ENCODE assay signal across 19 mouse cellular contexts in genomic region chr8:9500751-9501150, GRCm38 (mm10).
DNase-seq lines count a peak whose midpoint lies in the region; ATAC-seq and TF ChIP-seq lines count a peak whose summit lies in the region.
"Had no signal": no experiment of that assay in that cellular context is flagged by ENCODE, and none has a peak within 500 bp of the region (broad histone marks: within the 10 kb centered on the region; RNA-seq: fewer than 3 reads in every experiment).

No protein-coding gene starts in this region.

- peak overlapping the region; percentile 26; the same call in 1 of the 2 replicates for H3K27ac ChIP-seq in kidney, adult 2 months (ENCODE audit: insufficient read depth, low read depth, low read length)
- H3K27ac ChIP-seq in kidney, embryonic 14.5 days (ENCODE audit: low read depth, low read length) = no peak overlapping the region
- no peak overlapping the region for H3K27ac ChIP-seq in limb, embryonic 10.5 days
- H3K27ac ChIP-seq: embryonic facial prominence, embryonic 13.5 days; forebrain, embryonic 12.5 days; hindbrain, postnatal 0 days; liver, embryonic 13.5 days; neural tube, embryonic 12.5 days had no signal

- H3K9me3 ChIP-seq in kidney, embryonic 14.5 days (ENCODE audit: control insufficient read depth, low read length) = no peaks in the 10 kb centered on the region
- no peaks in the 10 kb centered on the region for H3K9me3 ChIP-seq in limb, embryonic 10.5 days (replicated peaks)
- H3K9me3 ChIP-seq: embryonic facial prominence, embryonic 13.5 days; forebrain, embryonic 12.5 days; G1E; liver, embryonic 13.5 days; neural tube, embryonic 12.5 days had no signal

- peaks cover 4% of the 10 kb centered on the region; the same call in 1 of the 2 replicates for H3K4me1 ChIP-seq in kidney, adult 2 months (ENCODE audit: control insufficient read depth, insufficient read depth, low read length)
- H3K4me1 ChIP-seq in kidney, embryonic 14.5 days (ENCODE audit: control insufficient read depth, insufficient read depth, low read length) = no peaks in the 10 kb centered on the region
- H3K4me1 ChIP-seq in limb, embryonic 10.5 days = no peaks in the 10 kb centered on the region
- H3K4me1 ChIP-seq: embryonic facial prominence, embryonic 13.5 days; forebrain, embryonic 12.5 days; neural tube, embryonic 12.5 days had no signal

- no peak for TF ChIP-seq CTCF in kidney, adult 2 months (conservative IDR thresholded peaks at IDR 0.05; ENCODE audit: insufficient read depth, insufficient read length, low read depth, low read length)

- H3K27me3 ChIP-seq in kidney, adult 2 months (replicated peaks; ENCODE audit: control insufficient read depth, insufficient read depth, low read length) = no peaks in the 10 kb centered on the region
- no peaks in the 10 kb centered on the region for H3K27me3 ChIP-seq in kidney, embryonic 14.5 days (ENCODE audit: control insufficient read depth, insufficient read depth, low read length)
- H3K27me3 ChIP-seq in limb, embryonic 10.5 days (ENCODE audit: low read depth, poor library complexity, severe bottlenecking) = no peaks in the 10 kb centered on the region
- H3K27me3 ChIP-seq: embryonic facial prominence, embryonic 13.5 days; forebrain, embryonic 12.5 days; liver, embryonic 13.5 days; neural tube, embryonic 12.5 days had no signal

- H3K4me2 ChIP-seq in kidney, embryonic 14.5 days (replicated peaks; ENCODE audit: low read depth, low read length) = no peak overlapping the region
- H3K4me2 ChIP-seq: embryonic facial prominence, embryonic 13.5 days; forebrain, embryonic 12.5 days; liver, embryonic 13.5 days; neural tube, embryonic 12.5 days had no signal

- peak; percentile 29 for DNase-seq in kidney, adult 2 months
- DNase-seq in ZHBTc4 (ENCODE audit: low read depth, low spot score) = peak; percentile 16
- DNase-seq in adrenal gland, postnatal 25 days = peak; percentile 5
- peak; percentile 22 for DNase-seq in embryo, embryonic 10.5 days (ENCODE audit: low spot score)
- DNase-seq in limb, embryonic 10.5 days (ENCODE audit: low spot score) = no peak
- DNase-seq in ovary, postnatal 36 days (ENCODE audit: low spot score) = no peak
- DNase-seq: heart, postnatal 14 days; liver, embryonic 13.5 days; retina, postnatal 1 day; spleen, adult 18-20 months; thymus, postnatal 14 days had no signal

- 25% methylated on average over 6 of the region's 6 CpGs for WGBS in kidney, adult 2 months
- WGBS in kidney, embryonic 14.5 days = 42% methylated on average over 6 of the region's 6 CpGs
- 60% methylated on average over 6 of the region's 6 CpGs for WGBS in limb, embryonic 10.5 days

- TF ChIP-seq POLR2A in kidney, adult 2 months (IDR thresholded peaks at IDR 0.05; ENCODE audit: low read depth, low read length) = no peak

- H3K36me3 ChIP-seq in kidney, adult 2 months (ENCODE audit: control insufficient read depth, insufficient read depth, low read length) = no peaks in the 10 kb centered on the region
- no peaks in the 10 kb centered on the region for H3K36me3 ChIP-seq in kidney, embryonic 14.5 days (ENCODE audit: control insufficient read depth, insufficient read depth, low read length)
- no peaks in the 10 kb centered on the region for H3K36me3 ChIP-seq in limb, embryonic 10.5 days
- H3K36me3 ChIP-seq: embryonic facial prominence, embryonic 13.5 days; forebrain, embryonic 12.5 days; G1E; liver, embryonic 13.5 days; neural tube, embryonic 12.5 days had no signal

- no peak overlapping the region for H3K9ac ChIP-seq in kidney, embryonic 14.5 days (ENCODE audit: low read depth, low read length)
- H3K9ac ChIP-seq: embryonic facial prominence, embryonic 13.5 days; forebrain, embryonic 12.5 days; liver, embryonic 13.5 days; neural tube, embryonic 12.5 days had no signal

- ATAC-seq in kidney, embryonic 14.5 days (ENCODE audit: low FRiP score, low TSS enrichment) = no peak
- ATAC-seq in erythroid progenitor cell, adult 5-6 weeks (replicated peaks; ENCODE audit: low FRiP score, poor library complexity, severe bottlenecking) = no peak
- ATAC-seq: hindbrain, postnatal 0 days; midbrain, embryonic 16.5 days had no signal

- no peak overlapping the region for H3K4me3 ChIP-seq in kidney, adult 2 months (ENCODE audit: insufficient read depth, low read depth, low read length)
- no peak overlapping the region for H3K4me3 ChIP-seq in kidney, embryonic 14.5 days (ENCODE audit: low read length)
- H3K4me3 ChIP-seq in limb, embryonic 10.5 days = no peak overlapping the region
- H3K4me3 ChIP-seq: embryonic facial prominence, embryonic 13.5 days; forebrain, embryonic 12.5 days; liver, embryonic 13.5 days; neural tube, embryonic 12.5 days had no signal

Comparison
In these comparisons a context has a peak if more than half of its experiments do, and no peak if none do; other contexts are left out.
1. DNase-seq: peak in kidney, adult 2 months (single experiment), ZHBTc4 (single experiment), adrenal gland, postnatal 25 days (single experiment) and embryo, embryonic 10.5 days (single experiment); none in limb, embryonic 10.5 days (single experiment) and ovary, postnatal 36 days (single experiment).